Mouse (Mus musculus): ENCODE measurements around the gene Helq. TPM values are rescaled to one million over a fixed set of nuclear protein-coding genes. Genes with fewer than 3 reads are reported as not detected.

Gene Helq
- polyA plus RNA-seq, 1 experiment from 2014 or later = 16.6 TPM

- Histone ChIP-seq H3K9me3 (replicated peaks) (no peaks in the 10 kb centered on the region), H3K4me3 (replicated peaks) (no peak overlapping the region), H3K4me1 (no peaks in the 10 kb centered on the region), H3K27me3 (no peaks in the 10 kb centered on the region), H3K9ac (no peak overlapping the region), H3K36me3 (peaks cover 58% of the 10 kb centered on the region), H3K4me2 (replicated peaks) (no peak overlapping the region), H3K27ac (replicated peaks) (no peak overlapping the region)
- WGBS = 90% methylated on average over 5 of the region's 5 CpGs
- ATAC-seq (ENCODE audit: insufficient number of reproducible peaks, low FRiP score, low TSS enrichment, low read depth) = no peak
Observed at GRCm38 (mm10) chr5:100776900-100777299, 21.5 kb downstream of the Helq start.

DNA sequence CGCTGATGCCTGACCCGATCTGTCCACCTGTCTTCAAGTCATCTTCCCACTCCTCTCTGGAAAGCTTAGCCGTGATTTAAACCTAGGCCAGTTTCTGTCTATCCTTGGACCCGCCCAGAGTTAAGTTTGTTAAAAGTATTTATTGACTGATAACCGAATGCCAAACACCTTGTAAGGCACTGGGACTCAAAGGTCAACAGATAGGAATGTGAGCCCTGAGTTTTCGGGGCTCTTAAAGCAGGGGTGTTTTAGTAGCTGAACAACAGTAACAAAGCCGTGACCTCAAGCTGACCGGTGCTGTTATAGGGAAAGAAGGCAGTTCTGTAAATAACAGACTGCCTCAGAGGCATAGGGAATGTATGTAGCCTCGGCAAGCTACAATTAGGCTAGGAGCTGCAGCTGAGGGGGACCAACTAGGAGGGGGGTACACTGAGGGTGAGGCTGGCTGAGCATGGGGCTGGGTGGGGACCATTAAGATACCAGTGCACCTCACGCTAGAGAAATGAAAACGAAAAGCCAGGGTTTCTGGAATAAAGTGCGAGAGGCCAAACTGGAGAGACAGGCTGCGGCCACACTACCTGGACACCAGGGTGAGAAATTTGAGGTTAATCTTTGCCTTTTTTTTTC is 22.5 kb downstream of the Helq start:
- ATAC-seq (ENCODE audit: insufficient number of reproducible peaks, low FRiP score, low TSS enrichment, low read depth) = no peak
- no peaks in the 10 kb centered on the region for H3K27me3 ChIP-seq
- H3K4me2 ChIP-seq (replicated peaks) = no peak overlapping the region
- H3K4me1 ChIP-seq = no peaks in the 10 kb centered on the region
- H3K4me3 ChIP-seq (replicated peaks) = no peak overlapping the region
- H3K9ac ChIP-seq = no peak overlapping the region
- WGBS = 90% methylated on average over 13 of the region's 13 CpGs
- no peaks in the 10 kb centered on the region for H3K9me3 ChIP-seq (replicated peaks)
- H3K36me3 ChIP-seq = peaks cover 58% of the 10 kb centered on the region
- H3K27ac ChIP-seq (replicated peaks) = no peak overlapping the region

DNA sequence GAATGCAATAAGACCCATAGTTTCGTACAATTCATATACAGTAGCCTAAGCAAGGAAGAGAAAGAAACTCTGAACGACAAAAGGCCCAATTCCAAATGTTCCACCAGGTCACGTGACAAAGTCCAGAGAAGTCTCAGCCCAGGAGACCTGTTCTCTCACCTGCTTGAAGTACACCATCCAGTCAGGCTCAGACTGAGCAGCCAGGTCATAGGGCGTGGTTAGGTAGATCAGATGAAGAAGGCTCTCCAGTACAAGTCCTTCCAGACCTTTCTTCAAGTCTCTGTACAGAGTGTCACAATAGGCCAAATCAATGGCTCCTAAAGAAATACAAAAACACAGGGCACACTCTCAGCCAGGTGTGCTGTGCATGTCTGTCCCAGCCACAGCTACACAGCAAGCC is 26.8 kb downstream of the Helq start:
- H3K4me2 ChIP-seq (replicated peaks) = no peak overlapping the region
- H3K27ac ChIP-seq (replicated peaks) = no peak overlapping the region
- no peaks in the 10 kb centered on the region for H3K4me1 ChIP-seq
- H3K36me3 ChIP-seq = peaks cover 57% of the 10 kb centered on the region
- no peaks in the 10 kb centered on the region for H3K27me3 ChIP-seq
- H3K9ac ChIP-seq = no peak overlapping the region
- H3K9me3 ChIP-seq (replicated peaks) = no peaks in the 10 kb centered on the region
- ATAC-seq (ENCODE audit: insufficient number of reproducible peaks, low FRiP score, low TSS enrichment, low read depth) = no peak
- WGBS = 94% methylated on average over 4 of the region's 4 CpGs
- H3K4me3 ChIP-seq (replicated peaks) = no peak overlapping the region

GRCm38 (mm10) chr5:100766026-100766425 is 32.4 kb downstream of the Helq start:
- ATAC-seq (ENCODE audit: insufficient number of reproducible peaks, low FRiP score, low TSS enrichment, low read depth) = no peak
- no peaks in the 10 kb centered on the region for H3K9me3 ChIP-seq (replicated peaks)
- 96% methylated on average over 7 of the region's 7 CpGs for WGBS

DNA sequence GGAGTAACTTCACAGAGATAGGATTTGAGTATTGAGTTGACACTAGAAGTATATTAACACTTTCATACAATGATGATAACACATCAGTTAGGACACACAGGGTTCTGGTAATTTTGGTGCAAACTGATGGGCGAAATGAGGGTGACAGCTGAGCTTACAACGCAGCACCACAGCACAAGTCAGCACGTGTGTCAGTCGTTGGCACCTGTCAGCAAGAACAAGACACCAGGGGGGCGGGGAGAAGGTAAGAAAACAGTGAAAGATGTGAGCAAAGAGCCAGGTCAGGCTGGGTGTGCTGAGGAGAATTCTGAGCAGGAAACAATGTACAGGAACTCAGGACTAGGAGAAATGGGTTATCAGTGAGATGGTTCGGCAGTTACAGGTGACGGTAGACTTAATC is 36.7 kb downstream of the Helq start:
- Histone ChIP-seq H3K4me2 (replicated peaks) (no peak overlapping the region), H3K4me1 (no peaks in the 10 kb centered on the region), H3K27ac (replicated peaks) (no peak overlapping the region), H3K4me3 (replicated peaks) (no peak overlapping the region), H3K9me3 (replicated peaks) (no peaks in the 10 kb centered on the region), H3K27me3 (no peaks in the 10 kb centered on the region), H3K9ac (no peak overlapping the region), H3K36me3 (peaks cover 40% of the 10 kb centered on the region)
- no peak for ATAC-seq (ENCODE audit: insufficient number of reproducible peaks, low FRiP score, low TSS enrichment, low read depth)
- 82% methylated on average over 7 of the region's 7 CpGs for WGBS

More at GRCm38 (mm10) chr5:100766026-100766425, 32.4 kb downstream of the Helq start:
- H3K4me2 ChIP-seq (replicated peaks) = no peak overlapping the region
- no peak overlapping the region for H3K4me3 ChIP-seq (replicated peaks)
- peaks cover 65% of the 10 kb centered on the region for H3K36me3 ChIP-seq
- H3K4me1 ChIP-seq = no peaks in the 10 kb centered on the region
- H3K27ac ChIP-seq (replicated peaks) = no peak overlapping the region
- no peak overlapping the region for H3K9ac ChIP-seq
- no peaks in the 10 kb centered on the region for H3K27me3 ChIP-seq

DNA sequence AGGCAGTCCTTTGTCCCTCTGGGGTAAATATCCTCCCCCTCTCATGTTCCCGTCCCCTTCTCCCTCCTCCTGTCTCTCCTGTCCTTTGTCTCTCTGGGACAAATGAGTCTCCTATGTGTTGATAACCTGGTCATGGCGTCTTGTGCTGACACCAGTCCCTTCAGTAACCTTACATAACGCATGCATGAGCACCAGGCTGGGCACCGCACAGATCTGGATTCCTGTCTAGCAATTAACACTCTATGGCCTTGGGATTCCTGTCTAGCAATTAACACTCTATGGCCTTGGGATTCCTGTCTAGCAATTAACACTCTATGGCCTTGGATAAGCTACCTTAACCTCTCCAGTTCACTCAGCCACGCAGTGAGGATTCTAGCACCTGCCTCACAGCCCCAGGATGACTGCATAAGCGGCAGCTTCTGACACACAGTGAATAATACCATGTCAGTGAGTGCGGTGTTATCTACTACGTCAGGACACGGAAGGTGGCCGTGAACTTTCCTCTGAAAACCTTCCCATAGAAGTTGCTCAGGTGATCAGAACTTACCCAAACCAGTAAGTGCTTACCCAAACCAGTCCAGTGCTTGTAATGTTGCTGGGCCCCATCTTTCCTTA is 38.2 kb downstream of the Helq start:
- 89% methylated on average over 10 of the region's 10 CpGs for WGBS
- no peak overlapping the region for H3K4me2 ChIP-seq (replicated peaks)
- no peaks in the 10 kb centered on the region for H3K4me1 ChIP-seq
- H3K4me3 ChIP-seq (replicated peaks) = no peak overlapping the region
- ATAC-seq (ENCODE audit: insufficient number of reproducible peaks, low FRiP score, low TSS enrichment, low read depth) = no peak
- no peak overlapping the region for H3K27ac ChIP-seq (replicated peaks)
- H3K27me3 ChIP-seq = no peaks in the 10 kb centered on the region
- no peaks in the 10 kb centered on the region for H3K9me3 ChIP-seq (replicated peaks)
- H3K9ac ChIP-seq = no peak overlapping the region
- peaks cover 26% of the 10 kb centered on the region for H3K36me3 ChIP-seq

- H3K4me1 ChIP-seq = no peaks in the 10 kb centered on the region
- no peak overlapping the region for H3K27ac ChIP-seq (replicated peaks)
- no peak overlapping the region for H3K4me3 ChIP-seq (replicated peaks)
- WGBS = 94% methylated on average over 5 of the region's 5 CpGs
- no peak overlapping the region for H3K4me2 ChIP-seq (replicated peaks)
- ATAC-seq (ENCODE audit: insufficient number of reproducible peaks, low FRiP score, low TSS enrichment, low read depth) = no peak
- no peak overlapping the region for H3K9ac ChIP-seq
- no peaks in the 10 kb centered on the region for H3K9me3 ChIP-seq (replicated peaks)
- H3K36me3 ChIP-seq = peaks cover 7% of the 10 kb centered on the region; the same call in 1 of the 2 replicates
- H3K27me3 ChIP-seq = no peaks in the 10 kb centered on the region
Observed at GRCm38 (mm10) chr5:100758121-100758520, 40.3 kb downstream of the Helq start.

DNA sequence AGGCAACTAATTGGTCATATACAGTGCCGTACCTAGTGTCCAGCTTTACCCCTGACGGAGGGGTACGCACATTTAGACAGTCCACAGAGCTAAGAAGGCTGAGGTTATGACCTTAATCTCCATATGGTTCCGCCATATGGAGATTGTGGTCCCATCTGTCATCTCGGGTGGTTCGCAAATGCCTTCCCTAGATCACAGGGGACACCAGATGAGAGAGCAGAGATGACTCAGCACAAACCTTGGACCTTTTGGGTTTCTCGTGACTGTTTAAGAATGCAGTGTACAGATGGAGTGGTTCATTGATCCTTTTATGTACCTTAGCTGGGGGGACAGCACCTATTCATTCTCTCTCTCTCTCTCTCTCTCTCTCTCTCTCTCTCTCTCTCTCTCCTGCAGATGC is 45.0 kb downstream of the Helq start:
- Histone ChIP-seq H3K27ac (replicated peaks) (no peak overlapping the region), H3K4me1 (no peaks in the 10 kb centered on the region), H3K9me3 (replicated peaks) (no peaks in the 10 kb centered on the region), H3K27me3 (no peaks in the 10 kb centered on the region), H3K4me2 (replicated peaks) (no peak overlapping the region), H3K9ac (no peak overlapping the region), H3K4me3 (replicated peaks) (no peak overlapping the region), H3K36me3 (no peaks in the 10 kb centered on the region)
- no peak for ATAC-seq (ENCODE audit: insufficient number of reproducible peaks, low FRiP score, low TSS enrichment, low read depth)
- WGBS = 62% methylated on average over 7 of the region's 7 CpGs

- H3K36me3 ChIP-seq = no peaks in the 10 kb centered on the region
- H3K4me2 ChIP-seq (replicated peaks) = no peak overlapping the region
- H3K9ac ChIP-seq = no peak overlapping the region
- no peaks in the 10 kb centered on the region for H3K9me3 ChIP-seq (replicated peaks)
- no peak overlapping the region for H3K4me3 ChIP-seq (replicated peaks)
- ATAC-seq (ENCODE audit: insufficient number of reproducible peaks, low FRiP score, low TSS enrichment, low read depth) = no peak
- WGBS = 65% methylated on average over 4 of the region's 4 CpGs
- no peak overlapping the region for H3K27ac ChIP-seq (replicated peaks)
- H3K27me3 ChIP-seq = no peaks in the 10 kb centered on the region
- H3K4me1 ChIP-seq = no peaks in the 10 kb centered on the region
Observed at GRCm38 (mm10) chr5:100751655-100752054, 46.7 kb downstream of the Helq start.

- no peak overlapping the region for H3K4me2 ChIP-seq (replicated peaks)
- H3K4me3 ChIP-seq (replicated peaks) = no peak overlapping the region
- no peak overlapping the region for H3K27ac ChIP-seq (replicated peaks)
- no peaks in the 10 kb centered on the region for H3K36me3 ChIP-seq
- no peaks in the 10 kb centered on the region for H3K9me3 ChIP-seq (replicated peaks)
- H3K27me3 ChIP-seq = no peaks in the 10 kb centered on the region
- no peaks in the 10 kb centered on the region for H3K4me1 ChIP-seq
- ATAC-seq (ENCODE audit: insufficient number of reproducible peaks, low FRiP score, low TSS enrichment, low read depth) = no peak
- WGBS = 79% methylated on average over 10 of the region's 10 CpGs
- no peak overlapping the region for H3K9ac ChIP-seq
Observed at GRCm38 (mm10) chr5:100750617-100751255, 47.7 kb downstream of the Helq start.

GRCm38 (mm10) chr5:100738802-100739201 is 59.6 kb downstream of the Helq start:
- H3K9ac ChIP-seq = no peak overlapping the region
- H3K4me1 ChIP-seq = no peaks in the 10 kb centered on the region
- no peaks in the 10 kb centered on the region for H3K27me3 ChIP-seq
- no peaks in the 10 kb centered on the region for H3K9me3 ChIP-seq (replicated peaks)
- WGBS = 92% methylated on average over 8 of the region's 8 CpGs
- no peak overlapping the region for H3K4me2 ChIP-seq (replicated peaks)
- no peaks in the 10 kb centered on the region for H3K36me3 ChIP-seq
- ATAC-seq (ENCODE audit: insufficient number of reproducible peaks, low FRiP score, low TSS enrichment, low read depth) = no peak
- H3K4me3 ChIP-seq (replicated peaks) = no peak overlapping the region
- no peak overlapping the region for H3K27ac ChIP-seq (replicated peaks)
